Mouse (Mus musculus): ENCODE data around the gene Akap5. TPM values are rescaled to one million over a fixed set of nuclear protein-coding genes. Genes with fewer than 3 reads are reported as not detected.

The Akap5 gene
- polyA plus RNA-seq, 1 experiment from 2014 or later = 1.7 TPM

DNA sequence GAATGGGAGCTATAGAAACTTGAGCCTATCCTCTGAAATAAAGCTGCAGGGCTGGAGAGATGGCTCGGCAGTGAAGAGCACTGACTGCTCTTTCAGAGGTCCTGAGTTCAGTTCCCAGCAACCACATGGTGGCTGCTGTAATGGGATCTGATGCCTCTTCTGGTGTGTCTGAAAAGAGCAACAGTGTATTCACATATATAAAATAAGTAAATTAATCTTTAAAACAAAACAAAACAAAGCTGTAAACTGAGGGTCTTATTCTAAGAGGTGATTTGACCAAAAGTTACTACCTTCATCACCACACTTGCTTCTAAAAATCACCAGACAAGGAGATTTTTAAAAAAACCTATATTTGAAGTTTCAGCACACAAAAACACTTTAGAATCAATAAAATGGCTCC lies 36.2 kb downstream of the Akap5 start:
- Histone ChIP-seq H3K4me1 (ENCODE audit: control insufficient read depth, insufficient read depth, low read length) (0 out of 2 replicates have a peak, but pooled peaks cover 5% of the 10 kb centered on the region), H3K9ac (ENCODE audit: low read depth, low read length) (no peak overlapping the region), H3K4me2 (replicated peaks; ENCODE audit: low read depth, low read length) (no peak overlapping the region), H3K9me3 (ENCODE audit: control insufficient read depth, low read length) (no peaks in the 10 kb centered on the region), H3K4me3 (ENCODE audit: low read length) (no peak overlapping the region), H3K27me3 (ENCODE audit: control insufficient read depth, insufficient read depth, low read length) (no peaks in the 10 kb centered on the region), H3K27ac (ENCODE audit: low read depth, low read length) (no peak overlapping the region), H3K36me3 (ENCODE audit: control insufficient read depth, insufficient read depth, low read length) (no peaks in the 10 kb centered on the region)
- 59% methylated on average over 1 of the region's 1 CpGs for WGBS
- ATAC-seq (ENCODE audit: low FRiP score, low TSS enrichment) = no peak

DNA sequence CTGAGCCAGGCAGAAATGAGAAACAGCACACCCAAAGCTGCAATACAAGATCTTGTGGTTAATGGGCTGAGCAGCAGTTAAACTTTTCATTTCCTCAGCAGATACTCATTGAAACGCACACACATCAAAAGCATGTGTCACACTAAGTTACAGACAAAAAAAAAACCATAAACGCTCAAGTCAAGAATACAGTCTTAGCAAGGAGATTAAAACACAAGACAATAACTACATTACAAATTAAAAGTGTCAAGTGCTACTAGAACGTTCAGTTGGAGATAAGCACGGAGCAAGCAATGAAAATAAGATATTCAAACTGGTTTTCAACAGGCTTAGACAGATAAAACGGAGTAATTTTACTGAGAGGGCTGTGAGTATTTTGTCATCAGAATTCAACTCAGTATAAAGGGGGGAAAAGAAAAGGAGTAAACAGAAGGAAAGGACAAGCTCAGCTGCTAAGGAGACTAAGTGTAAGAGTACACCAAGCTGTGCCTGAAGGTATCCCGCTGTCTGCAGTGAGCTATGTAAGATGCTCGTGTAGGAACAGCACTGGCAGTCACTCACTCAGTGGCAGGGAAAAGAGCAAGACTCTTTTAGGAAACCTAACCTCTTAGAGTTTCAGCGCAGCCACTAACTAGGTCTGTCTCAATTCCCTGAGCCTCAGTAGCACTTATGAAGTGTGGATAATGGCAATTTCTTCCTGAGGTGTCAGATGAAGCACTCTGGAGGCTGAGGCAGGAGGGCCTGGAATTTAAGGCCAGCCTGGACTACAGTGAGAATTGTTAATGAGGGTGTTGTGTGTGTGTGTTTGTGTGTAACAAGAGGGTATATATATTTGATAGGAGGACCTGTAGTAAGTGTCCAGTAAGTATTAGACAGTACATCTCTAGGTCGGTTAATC lies 37.0 kb downstream of the Akap5 start:
- Histone ChIP-seq H3K4me1 (ENCODE audit: control insufficient read depth, insufficient read depth, low read length) (peaks cover 5% of the 10 kb centered on the region; the same call in 1 of the 2 replicates), H3K9ac (ENCODE audit: low read depth, low read length) (no peak overlapping the region), H3K9me3 (ENCODE audit: control insufficient read depth, low read length) (no peaks in the 10 kb centered on the region), H3K27ac (ENCODE audit: low read depth, low read length) (peak overlapping the region; percentile 11; the same call in 1 of the 2 replicates), H3K4me3 (ENCODE audit: low read length) (no peak overlapping the region), H3K4me2 (replicated peaks; ENCODE audit: low read depth, low read length) (no peak overlapping the region), H3K36me3 (ENCODE audit: control insufficient read depth, insufficient read depth, low read length) (no peaks in the 10 kb centered on the region), H3K27me3 (ENCODE audit: control insufficient read depth, insufficient read depth, low read length) (no peaks in the 10 kb centered on the region)
- 47% methylated on average over 9 of the region's 9 CpGs for WGBS
- peak; percentile 53; the same call in 1 of the 2 replicates for ATAC-seq (ENCODE audit: low FRiP score, low TSS enrichment)

DNA sequence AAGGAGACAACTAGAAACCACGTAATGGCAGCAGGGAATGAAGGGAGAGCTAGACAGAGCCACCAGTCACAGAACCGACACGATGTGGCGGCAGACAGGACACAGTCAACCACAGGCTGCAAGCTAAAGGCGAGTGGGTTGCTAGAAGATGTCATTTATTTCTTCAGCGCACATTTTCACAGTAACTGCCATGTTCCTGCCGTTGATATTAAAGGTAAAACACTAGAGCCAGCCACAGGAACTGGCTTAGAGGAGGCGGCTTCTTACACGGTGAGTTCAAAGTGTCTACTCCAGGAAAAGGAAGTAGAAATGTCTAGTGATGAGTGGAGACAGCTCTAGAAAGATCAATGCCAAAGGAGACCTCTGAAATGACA lies 37.6 kb downstream of the Akap5 start:
- H3K4me3 ChIP-seq (ENCODE audit: low read length) = no peak overlapping the region
- H3K36me3 ChIP-seq (ENCODE audit: control insufficient read depth, insufficient read depth, low read length) = no peaks in the 10 kb centered on the region
- H3K4me2 ChIP-seq (replicated peaks; ENCODE audit: low read depth, low read length) = no peak overlapping the region
- no peaks in the 10 kb centered on the region for H3K27me3 ChIP-seq (ENCODE audit: control insufficient read depth, insufficient read depth, low read length)
- H3K27ac ChIP-seq (ENCODE audit: low read depth, low read length) = no peak overlapping the region
- H3K9ac ChIP-seq (ENCODE audit: low read depth, low read length) = no peak overlapping the region
- no peak for ATAC-seq (ENCODE audit: low FRiP score, low TSS enrichment)
- no peaks in the 10 kb centered on the region for H3K9me3 ChIP-seq (ENCODE audit: control insufficient read depth, low read length)
- WGBS = 86% methylated on average over 9 of the region's 9 CpGs
- peaks cover 11% of the 10 kb centered on the region for H3K4me1 ChIP-seq (ENCODE audit: control insufficient read depth, insufficient read depth, low read length)

DNA sequence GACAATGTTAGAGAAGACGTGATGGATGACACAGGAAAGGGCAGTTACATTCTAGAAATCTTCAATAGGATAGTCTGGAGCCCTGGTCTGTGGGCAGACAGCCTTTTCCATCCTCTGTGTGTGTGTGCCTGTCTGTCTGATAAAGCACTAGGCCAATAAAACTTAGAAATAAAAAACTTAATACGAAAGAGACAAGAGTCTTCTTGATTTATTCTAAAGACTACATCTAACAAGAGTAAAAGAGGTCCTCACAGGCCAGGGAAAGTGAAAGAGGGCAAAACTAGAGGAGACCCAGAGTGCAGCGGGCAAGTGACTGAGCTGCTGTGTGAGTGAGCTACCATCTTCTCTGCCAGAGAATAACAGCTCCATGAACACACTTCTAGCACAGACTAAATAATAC lies 41.6 kb downstream of the Akap5 start:
- no peak overlapping the region for H3K27ac ChIP-seq (ENCODE audit: low read depth, low read length)
- H3K9me3 ChIP-seq (ENCODE audit: control insufficient read depth, low read length) = no peaks in the 10 kb centered on the region
- no peak for ATAC-seq (ENCODE audit: low FRiP score, low TSS enrichment)
- no peak overlapping the region for H3K4me2 ChIP-seq (replicated peaks; ENCODE audit: low read depth, low read length)
- H3K4me3 ChIP-seq (ENCODE audit: low read length) = no peak overlapping the region
- H3K36me3 ChIP-seq (ENCODE audit: control insufficient read depth, insufficient read depth, low read length) = no peaks in the 10 kb centered on the region
- 72% methylated on average over 3 of the region's 3 CpGs for WGBS
- H3K27me3 ChIP-seq (ENCODE audit: control insufficient read depth, insufficient read depth, low read length) = no peaks in the 10 kb centered on the region
- H3K4me1 ChIP-seq (ENCODE audit: control insufficient read depth, insufficient read depth, low read length) = peaks cover 25% of the 10 kb centered on the region
- H3K9ac ChIP-seq (ENCODE audit: low read depth, low read length) = no peak overlapping the region

DNA sequence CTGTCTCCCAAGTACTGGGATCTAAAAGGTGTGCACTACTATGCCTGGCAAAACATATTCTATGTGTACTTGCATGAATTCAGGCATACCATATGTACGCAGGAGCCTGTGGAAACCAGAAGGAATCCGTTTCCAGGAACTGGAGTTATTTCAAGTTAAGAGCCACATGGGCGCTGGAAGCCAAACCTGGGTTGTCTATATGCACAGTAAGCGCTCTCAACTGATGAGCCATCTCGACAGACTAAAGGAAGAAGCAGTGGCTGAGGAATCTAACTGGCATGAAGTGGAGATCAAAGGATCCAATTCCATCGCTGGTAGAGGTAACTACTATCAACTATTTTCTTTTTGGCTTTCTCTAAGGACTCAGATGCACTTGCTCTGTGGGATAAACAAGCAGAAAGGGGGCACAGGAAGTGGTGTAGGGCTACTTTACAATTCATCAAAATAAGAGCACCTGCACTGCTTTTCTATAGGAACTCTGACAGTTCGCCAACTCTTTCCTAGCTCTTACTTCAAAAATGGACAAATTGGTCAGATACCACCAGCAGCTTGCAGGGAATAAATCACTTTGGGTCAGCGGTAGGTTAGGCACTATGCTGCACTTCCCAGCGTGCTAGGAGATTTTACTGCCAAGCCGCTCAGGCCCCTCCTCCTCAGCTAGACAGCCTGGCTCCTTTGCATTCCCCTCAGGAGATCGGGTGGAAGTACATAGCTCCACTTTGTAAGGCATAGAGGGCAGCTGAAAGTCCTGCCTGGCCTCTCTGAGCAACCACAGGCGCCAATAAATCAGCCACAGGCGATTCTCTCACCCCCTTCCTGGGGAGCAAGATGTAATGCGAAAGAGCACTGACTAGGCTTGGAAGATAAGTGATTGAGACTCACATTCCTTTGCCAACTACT lies 42.7 kb downstream of the Akap5 start:
- Histone ChIP-seq H3K4me2 (replicated peaks; ENCODE audit: low read depth, low read length) (peak overlapping the region; percentile 73), H3K36me3 (ENCODE audit: control insufficient read depth, insufficient read depth, low read length) (no peaks in the 10 kb centered on the region), H3K4me3 (ENCODE audit: low read length) (peak overlapping the region; percentile 98; the same call in 1 of the 2 replicates), H3K27me3 (ENCODE audit: control insufficient read depth, insufficient read depth, low read length) (no peaks in the 10 kb centered on the region), H3K9me3 (ENCODE audit: control insufficient read depth, low read length) (no peaks in the 10 kb centered on the region), H3K27ac (ENCODE audit: low read depth, low read length) (no peak overlapping the region; the same call in 1 of the 2 replicates), H3K9ac (ENCODE audit: low read depth, low read length) (no peak overlapping the region; the same call in 1 of the 2 replicates), H3K4me1 (ENCODE audit: control insufficient read depth, insufficient read depth, low read length) (peaks cover 27% of the 10 kb centered on the region)
- ATAC-seq (ENCODE audit: low FRiP score, low TSS enrichment) = no peak
- 13% methylated on average over 14 of the region's 14 CpGs for WGBS

DNA sequence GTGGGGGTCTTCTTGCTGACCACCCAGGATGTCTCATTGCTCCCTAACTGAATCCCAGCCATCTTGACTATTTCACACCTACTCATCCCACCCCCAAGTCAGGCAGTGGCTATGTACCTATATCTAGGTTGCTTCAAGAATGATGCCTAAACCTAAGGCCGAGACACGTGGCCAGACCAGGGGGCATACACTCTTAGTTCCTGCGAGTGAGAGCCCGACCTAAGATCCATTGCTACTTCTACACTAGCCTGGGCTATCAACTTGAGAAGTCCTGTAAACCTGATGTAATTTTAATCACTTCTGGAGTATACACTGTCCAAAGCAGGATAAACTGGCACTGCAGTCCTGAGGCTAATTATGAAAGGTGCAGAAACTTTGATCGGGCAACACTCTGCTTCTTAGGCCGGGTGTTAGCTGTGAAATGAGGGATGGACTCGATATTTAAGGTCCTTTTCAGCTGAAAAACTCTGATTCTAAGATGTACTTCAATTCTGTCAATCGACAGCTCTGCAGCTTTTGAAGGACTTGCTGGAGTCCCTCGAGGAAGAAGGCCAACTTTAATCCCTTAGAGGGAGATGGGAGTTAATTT lies 43.6 kb downstream of the Akap5 start:
- Histone ChIP-seq H3K27ac (ENCODE audit: low read depth, low read length) (peak overlapping the region; percentile 100; the same call in 1 of the 2 replicates), H3K36me3 (ENCODE audit: control insufficient read depth, insufficient read depth, low read length) (no peaks in the 10 kb centered on the region), H3K27me3 (ENCODE audit: control insufficient read depth, insufficient read depth, low read length) (no peaks in the 10 kb centered on the region), H3K9me3 (ENCODE audit: control insufficient read depth, low read length) (no peaks in the 10 kb centered on the region), H3K4me1 (ENCODE audit: control insufficient read depth, insufficient read depth, low read length) (peaks cover 35% of the 10 kb centered on the region), H3K4me2 (replicated peaks; ENCODE audit: low read depth, low read length) (peak overlapping the region; percentile 73), H3K9ac (ENCODE audit: low read depth, low read length) (peak overlapping the region; percentile 99), H3K4me3 (ENCODE audit: low read length) (peak overlapping the region; percentile 98)
- whole genome bisulfite sequencing = 4% methylated on average over 9 of the region's 9 CpGs
- no peak for ATAC-seq (ENCODE audit: low FRiP score, low TSS enrichment)

DNA sequence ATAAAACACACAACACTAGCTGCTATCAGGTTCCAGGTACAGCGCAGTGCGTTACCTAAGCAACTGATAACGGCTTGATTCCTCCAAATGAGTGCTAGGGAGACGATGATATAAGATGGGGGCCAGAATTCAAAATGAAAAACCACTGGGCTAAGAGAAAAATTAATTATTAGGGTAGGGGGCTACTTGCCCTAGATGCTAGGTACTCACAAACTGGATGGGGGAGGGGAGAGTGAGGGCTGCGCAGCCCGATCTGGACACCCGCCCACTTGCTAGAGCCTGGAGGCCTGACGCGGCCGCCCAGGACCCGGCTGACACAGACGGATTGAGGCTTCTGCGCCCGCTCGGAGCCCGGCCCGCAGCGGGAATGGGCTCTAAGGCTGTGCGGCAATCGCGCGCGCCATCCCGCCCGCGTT lies 44.1 kb downstream of the Akap5 start:
- H3K4me3 ChIP-seq (ENCODE audit: low read length) = peak overlapping the region; percentile 98
- peak overlapping the region; percentile 73 for H3K4me2 ChIP-seq (replicated peaks; ENCODE audit: low read depth, low read length)
- H3K9ac ChIP-seq (ENCODE audit: low read depth, low read length) = peak overlapping the region; percentile 99
- peaks cover 38% of the 10 kb centered on the region for H3K4me1 ChIP-seq (ENCODE audit: control insufficient read depth, insufficient read depth, low read length)
- under 1% methylated on average over 26 of the region's 26 CpGs for WGBS
- H3K27me3 ChIP-seq (ENCODE audit: control insufficient read depth, insufficient read depth, low read length) = no peaks in the 10 kb centered on the region
- H3K36me3 ChIP-seq (ENCODE audit: control insufficient read depth, insufficient read depth, low read length) = no peaks in the 10 kb centered on the region
- peak overlapping the region; percentile 100 for H3K27ac ChIP-seq (ENCODE audit: low read depth, low read length)
- ATAC-seq (ENCODE audit: low FRiP score, low TSS enrichment) = peak; percentile 17
- H3K9me3 ChIP-seq (ENCODE audit: control insufficient read depth, low read length) = no peaks in the 10 kb centered on the region

DNA sequence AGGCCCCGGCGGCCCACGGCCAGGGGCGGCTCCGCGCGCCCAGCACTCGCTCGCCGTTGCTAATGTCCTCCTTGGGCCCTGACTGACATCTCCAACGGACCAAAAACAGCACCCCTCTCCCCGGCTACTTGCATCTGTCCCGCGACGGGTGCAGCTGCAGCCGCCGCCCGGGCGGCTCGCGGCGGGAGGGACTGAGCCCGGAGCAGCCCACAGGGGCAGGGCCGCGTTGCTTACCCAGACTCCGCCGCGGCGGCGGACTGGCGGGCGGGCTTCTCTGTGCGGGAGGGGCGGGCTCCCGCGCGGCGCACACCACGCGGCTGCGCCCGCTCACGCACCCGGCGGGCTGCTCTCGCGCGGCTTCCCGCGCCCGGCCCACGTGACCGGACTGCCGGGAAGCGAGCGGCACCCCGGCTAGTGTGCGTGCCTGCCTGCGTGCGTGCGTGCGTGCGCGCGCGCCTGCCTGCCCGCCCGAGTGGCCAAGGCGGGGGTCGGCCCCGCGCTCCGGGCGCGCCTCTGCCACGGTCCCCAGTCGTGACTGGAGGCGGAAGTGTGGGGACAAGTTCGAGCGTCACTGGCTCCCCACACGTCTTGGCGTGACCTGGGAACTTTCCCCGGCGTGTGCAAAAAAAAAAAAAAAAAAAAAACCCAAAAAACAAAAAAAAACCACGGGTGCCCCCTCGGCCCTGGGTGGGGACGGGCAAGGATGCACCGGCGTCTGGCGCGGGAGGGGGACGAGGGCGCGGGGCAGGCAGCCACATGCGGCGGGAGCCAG lies 44.7 kb downstream of the Akap5 start, which contains the start of gene Zbtb25:
Gene Zbtb25 (minus strand): TSS at position 397 of the 772 bp plus-strand sequence.
- Histone ChIP-seq H3K9ac (ENCODE audit: low read depth, low read length) (peak within 1 kb of the TSS; percentile 99), H3K4me1 (ENCODE audit: control insufficient read depth, insufficient read depth, low read length) (peaks cover 42% of the 10 kb centered on the region)

More for the DNA sequence above, 44.7 kb downstream of the Akap5 start, which contains the start of gene Zbtb25:
- Histone ChIP-seq H3K36me3 (ENCODE audit: control insufficient read depth, insufficient read depth, low read length) (no peaks in the 10 kb centered on the region), H3K4me2 (replicated peaks; ENCODE audit: low read depth, low read length) (peak within 1 kb of the TSS; percentile 73), H3K27me3 (ENCODE audit: control insufficient read depth, insufficient read depth, low read length) (no peaks in the 10 kb centered on the region), H3K27ac (ENCODE audit: low read depth, low read length) (peak within 1 kb of the TSS; percentile 100), H3K4me3 (ENCODE audit: low read length) (peak within 1 kb of the TSS; percentile 98), H3K9me3 (ENCODE audit: control insufficient read depth, low read length) (no peaks in the 10 kb centered on the region)
- peak; percentile 73 for ATAC-seq (ENCODE audit: low FRiP score, low TSS enrichment)
- under 1% methylated on average over 74 of the region's 96 CpGs for WGBS

All from kidney, embryonic 14.5 days (tissue).